Mouse (Mus musculus) kidney, postnatal 14 days (tissue): Measurements from ENCODE around the gene Polr2a.
A peak's percentile ranks its signal among the peaks of the same experiment; 100 is the strongest.

Source experiments
- DNase-seq: peaks from one replicate; pipeline ENCODE4 v3.0.0; 2022; ENCODE audit warnings: mixed read lengths

Gene Polr2a

DNA sequence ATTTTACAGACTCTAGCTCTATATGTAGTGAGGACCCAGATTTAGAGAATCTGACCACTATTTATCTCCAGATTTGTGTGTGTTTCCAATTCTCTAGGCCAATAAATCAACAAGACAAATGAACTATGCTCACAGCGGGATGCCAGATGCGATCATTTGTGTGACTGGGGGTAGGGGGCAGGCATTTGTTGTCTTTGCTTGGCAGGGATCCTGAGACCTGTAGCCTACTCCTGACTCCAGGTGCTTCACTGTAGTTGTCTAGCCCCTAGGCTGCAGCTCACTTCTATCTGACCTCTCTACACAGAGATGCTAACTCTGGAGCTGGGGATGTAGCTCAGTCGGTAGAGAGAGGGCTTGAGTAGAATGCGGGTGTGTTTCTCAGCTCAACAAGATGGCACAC, 23.4 kb upstream of the Polr2a start:
- DNase-seq = no peak

DNA sequence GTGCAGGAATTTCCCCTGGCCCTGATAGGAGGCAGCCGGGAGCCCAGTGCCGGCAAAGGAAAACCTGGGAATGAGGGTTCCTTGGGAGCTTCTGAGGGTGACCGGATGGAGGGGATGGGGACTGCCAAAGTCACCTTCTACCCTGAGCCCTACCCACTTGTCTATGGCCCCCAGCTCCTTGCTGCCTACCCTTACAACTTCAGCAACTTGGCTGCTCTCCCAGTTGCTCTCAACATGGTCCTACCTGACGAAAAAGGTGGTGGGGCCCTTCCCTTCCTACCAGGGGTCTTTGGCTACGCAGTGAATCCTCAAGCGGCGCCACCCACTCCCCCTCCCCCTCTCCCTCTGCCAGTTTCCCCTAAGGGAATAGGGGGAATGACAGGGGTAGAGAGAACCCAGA, 20.5 kb upstream of the Polr2a start:
- DNase-seq = no peak

DNA sequence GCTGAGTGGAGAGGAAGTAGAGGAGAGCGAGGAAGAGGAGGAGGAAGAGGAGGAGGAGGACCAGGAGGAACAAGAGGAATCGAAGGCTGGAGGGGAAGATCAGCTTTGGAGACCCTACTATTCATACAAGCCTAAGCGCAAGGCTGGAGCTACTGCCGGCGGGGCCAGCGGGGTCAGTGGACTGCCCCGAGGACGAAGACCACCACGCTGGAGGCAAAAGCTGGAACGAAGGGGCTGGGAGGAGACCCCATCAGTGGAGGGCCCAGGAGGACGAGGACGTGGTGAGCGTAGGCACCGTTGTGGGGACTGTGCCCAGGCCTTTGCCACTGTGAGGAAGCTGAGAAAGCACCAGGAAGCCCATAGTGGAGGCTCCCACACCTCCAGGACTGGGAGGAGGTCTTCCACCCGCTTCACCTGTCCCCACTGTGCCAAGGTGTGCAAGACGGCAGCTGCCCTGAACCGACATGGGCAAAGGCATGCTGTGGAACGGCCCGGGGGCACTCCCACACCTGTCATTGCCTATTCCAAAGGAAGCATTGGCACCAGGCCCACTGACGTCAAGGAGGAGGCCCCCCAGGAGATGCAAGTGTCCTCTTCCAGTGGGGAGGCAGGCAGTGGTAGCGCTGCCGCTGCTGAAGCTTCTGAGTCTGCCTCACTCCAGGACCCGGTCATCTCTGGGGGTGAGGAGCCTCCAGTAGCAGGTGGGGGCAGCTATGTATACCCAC, 20.0 kb upstream of the Polr2a start:
- peak; percentile 47 for DNase-seq

DNA sequence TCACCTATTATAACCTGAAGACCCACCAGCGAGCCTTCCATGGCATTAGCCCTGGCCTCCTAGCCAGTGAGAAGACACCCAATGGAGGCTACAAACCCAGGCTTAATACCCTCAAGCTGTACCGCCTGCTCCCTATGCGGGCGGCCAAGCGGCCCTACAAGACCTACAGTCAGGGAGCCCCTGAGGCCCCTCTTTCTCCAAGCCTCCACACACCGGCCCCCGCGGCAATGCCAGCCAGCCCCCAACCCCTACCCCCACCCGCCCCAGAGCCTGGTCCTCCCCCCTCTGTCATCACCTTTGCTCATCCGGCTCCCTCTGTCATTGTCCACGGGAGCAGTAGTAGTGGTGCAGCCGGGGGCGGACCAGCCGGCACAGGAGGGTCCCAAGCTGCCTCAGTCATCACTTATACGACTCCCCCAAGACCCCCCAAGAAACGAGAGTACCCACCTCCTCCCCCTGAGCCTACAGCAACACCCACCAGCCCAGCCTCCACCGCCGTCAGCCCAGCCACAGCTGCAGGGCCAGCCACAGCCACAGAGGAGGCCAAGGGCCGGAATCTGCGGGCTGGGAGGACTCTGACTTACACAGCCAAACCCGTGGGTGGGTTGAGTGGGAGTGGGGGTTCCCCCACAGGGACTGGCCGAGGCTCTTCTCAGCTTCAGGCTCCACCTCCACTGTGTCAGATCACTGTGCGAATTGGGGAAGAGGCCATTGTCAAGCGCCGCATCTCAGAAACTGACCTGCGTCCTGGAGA, 19.2 kb upstream of the Polr2a start:
- no peak for DNase-seq

DNA sequence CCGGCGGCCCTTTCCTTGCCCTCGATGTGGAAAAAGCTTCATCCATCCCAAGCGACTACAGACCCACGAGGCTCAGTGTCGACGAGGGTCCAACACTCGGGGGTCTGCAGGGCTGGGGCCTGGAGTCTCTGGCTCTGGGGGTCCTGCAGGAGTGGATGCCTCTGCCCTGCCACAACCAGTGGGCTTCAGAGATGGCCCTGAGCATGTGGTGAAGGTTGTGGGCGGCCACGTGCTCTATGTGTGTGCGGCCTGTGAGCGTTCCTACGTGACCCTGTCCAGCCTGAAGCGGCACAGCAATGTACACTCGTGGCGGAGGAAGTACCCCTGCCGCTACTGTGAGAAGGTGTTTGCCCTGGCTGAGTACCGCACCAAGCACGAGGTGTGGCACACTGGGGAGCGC, 18.1 kb upstream of the Polr2a start:
- no peak for DNase-seq

DNA sequence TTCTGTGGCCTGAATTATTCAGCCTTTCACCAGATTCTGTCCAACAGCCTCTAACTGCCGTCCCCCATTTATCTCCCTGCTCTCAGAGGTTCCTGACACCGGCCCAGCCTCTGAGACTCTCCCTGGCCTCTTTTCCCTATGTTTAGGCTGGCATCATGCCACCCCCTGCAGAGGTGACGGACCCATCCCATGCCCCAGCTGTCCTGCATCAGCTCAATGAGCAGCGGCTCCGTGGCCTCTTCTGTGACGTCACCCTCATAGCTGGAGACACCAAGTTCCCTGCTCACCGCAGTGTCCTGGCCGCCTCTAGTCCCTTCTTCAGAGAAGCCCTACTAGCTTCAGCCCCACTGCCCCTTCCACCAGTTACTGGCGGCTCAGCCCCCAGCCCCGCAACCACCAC, 17.3 kb upstream of the Polr2a start:
- DNase-seq = no peak

DNA sequence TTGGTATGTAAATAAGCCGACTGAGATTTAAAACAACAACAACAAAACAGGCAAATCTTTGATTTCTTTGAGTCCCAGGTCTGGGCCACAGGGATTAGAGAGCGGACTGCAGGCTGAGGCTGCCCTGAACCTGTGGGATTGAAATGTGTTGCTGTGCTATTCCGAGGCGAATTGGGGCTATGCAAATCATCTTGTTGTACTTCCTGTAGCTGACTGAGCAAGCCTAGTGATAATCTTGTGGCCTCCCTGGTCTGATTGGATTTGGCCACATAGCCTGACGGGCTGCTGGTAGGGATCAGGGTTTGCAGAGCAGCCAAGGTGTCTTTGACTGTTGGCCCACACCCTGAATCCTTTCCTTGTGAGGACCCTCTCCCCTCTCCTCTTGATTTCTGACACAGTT, 16.5 kb upstream of the Polr2a start:
- DNase-seq = no peak

DNA sequence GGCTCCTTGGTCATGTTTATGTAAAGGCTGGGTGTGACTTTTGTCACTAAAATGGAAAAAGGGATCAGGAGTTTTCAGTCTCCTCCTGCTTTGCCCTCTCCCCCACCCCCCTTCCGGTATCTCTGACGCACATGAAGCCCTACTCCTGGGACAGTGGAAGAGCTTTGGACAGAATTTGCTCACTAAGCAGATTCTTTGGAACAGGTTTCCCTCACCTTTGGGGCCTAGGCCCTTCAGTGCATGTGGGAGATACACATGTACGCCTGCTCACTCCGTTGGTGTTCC, 9.1 kb upstream of the Polr2a start:
- no peak for DNase-seq

DNA sequence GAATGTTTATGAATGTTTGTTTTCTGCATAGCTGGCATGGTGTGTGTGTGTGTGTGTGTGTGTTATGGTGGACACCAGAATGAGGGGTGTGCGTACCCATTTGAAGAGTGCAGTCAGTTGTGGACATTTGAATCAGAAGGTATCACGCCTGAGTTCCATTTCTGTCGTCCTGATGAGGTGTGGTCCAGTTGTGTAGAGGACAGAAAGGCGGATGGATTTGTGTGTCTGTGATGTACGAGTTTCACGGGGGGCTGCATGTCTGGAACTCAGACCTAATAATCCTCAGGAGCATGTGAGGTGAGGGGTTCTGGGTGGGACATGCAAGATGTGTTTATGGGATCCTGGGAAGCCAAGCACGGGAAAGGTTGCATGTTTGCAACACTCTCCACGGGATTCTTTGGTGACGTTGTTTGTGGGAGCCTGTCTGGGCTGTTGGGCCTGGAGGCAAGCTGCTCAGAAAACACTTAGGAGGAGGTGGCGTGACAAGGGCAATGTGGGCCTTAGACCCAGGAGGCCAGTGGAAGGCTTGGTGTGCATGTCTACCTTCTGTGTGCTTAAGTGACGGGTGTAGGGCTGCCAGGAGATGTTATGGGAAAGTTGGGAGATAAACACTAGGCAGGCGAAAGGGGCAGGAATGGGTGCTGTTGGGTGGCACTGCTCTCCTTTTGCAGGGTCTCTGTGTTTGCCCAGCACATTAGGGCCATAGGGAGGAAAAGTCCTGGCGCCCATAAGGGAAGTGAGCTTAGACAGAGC, 8.6 kb upstream of the Polr2a start:
- no peak for DNase-seq

DNA sequence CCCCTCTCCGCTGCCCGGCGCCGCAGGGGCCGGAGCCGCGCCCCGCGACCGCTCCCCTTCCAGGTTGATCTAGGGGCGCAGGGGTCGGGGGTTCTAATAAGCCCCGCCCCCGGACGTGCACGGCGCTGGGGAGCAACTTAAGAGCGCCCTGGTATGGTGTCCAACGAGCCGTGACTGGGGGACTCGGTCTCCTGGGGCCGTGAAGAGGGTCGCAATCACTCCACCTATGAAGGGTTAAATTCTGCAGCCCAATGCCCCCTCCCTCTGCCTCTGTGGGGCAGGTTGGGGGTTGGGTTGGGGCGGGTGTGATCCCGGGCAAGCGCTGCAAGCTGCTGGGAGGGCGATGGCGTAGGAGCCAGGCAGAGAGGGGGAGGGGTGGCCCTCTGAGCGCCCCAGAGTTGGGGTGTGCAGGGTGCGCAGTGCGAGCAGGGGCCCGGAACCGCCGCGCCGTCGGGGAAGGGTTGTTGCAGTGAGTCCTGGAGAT, 7.7 kb upstream of the Polr2a start:
- DNase-seq = peak; percentile 82

DNA sequence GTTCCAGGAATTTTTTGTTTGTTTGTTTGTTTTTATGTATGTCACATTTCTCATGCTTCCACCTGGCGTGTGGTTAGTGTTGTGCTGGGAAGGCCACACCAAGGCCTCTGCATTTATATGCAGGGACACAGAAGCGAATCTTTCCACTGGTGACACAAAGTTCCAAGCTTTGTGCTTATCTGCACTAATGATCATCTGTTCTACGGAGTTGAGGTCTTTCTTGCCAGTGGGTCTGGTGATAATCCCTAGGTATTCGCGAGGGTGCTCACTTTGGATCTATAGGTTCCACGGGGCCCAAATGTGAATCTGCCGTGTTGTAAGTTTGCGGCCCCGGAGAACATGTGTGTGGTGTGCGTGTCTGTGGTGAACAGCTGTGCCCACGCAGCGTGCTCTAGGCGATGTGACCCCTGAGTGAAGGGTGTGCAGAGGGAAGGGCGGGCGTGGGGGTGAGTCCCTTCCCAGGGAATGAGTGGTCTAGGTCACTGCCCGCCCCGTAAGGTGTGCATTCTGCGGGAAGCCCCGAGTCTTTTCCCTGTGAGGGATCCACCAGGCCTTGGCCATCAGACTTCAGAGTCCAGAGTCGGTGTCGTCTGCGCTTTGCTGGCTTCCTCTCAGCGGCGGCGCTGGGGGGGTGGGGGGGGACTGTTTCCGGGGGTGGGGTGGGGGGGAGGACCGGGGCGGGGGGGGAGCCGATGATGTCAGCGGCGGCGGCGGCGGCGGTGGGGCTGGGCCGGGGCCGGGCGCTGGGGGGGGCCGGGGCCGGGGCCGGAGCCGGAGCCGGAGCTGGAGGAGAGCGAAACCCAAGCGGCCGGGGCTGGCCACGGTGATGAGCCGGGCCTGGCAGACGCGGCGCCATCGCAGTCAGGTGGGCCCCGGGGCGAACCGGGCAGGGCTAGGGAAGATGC, 7.0 kb upstream of the Polr2a start, which contains the start of gene Zbtb4:
Gene Zbtb4 (plus strand): TSS at position 692 of the 905 bp plus-strand sequence.
- peak; percentile 71 for DNase-seq

DNA sequence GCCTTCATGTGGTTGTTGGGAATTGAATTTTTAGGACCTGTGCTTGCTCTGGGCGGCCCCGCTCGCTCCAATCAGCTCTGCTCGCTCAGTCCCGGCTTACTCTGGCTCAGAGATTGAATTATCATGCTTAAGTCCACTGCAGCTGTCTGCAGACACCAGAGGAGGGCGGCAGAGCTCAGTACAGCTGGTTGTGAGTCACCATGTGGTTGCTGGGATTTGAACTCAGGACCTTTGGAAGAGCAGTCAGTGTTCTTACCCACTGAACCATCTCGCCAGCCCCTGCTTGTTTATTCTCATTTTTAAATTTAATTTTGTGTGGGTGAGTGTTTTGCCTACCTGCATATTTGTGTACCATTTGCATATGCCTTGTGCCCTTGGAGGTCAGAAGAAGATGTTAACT, 5.1 kb upstream of the Polr2a start:
- no peak for DNase-seq

DNA sequence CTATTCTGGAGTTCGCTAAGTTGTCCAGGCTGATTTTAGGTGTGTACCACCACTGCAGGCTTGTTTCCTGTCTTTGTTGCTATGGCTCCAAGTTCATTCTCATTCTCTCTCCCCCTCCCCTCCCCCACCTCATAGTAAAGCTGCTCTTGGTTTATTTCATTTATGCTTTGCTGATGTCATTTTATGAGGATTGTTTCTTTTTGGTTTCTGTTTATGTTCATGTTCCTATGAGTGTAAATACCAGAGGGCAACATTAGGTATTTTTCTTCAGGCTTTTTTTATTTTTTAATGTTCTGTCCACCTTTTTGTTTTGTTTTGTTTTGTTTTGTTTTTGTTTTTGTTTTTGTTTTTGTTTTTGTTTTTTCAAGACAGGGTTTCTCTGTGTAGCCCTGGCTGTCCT, 3.4 kb upstream of the Polr2a start, which contains the start of gene Slc35g3:
Gene Slc35g3 (minus strand): TSS at position 101 of the 400 bp plus-strand sequence.
- no peak for DNase-seq

DNA sequence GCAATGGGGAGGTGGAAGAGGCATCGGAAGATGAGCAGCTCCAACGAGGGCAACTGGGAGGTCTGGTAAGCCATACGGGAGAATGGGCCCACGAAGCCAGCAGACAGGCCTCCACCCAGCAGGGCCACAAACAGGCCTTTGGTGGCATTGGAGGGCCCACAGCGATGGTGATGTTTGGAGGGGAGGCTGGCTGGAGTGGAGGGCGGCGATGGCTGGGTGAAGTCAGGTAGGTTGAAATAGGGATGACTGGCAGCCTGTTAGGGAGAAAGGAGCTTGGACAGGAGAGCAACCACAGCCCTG, 2.4 kb upstream of the Polr2a start:
- no peak for DNase-seq

DNA sequence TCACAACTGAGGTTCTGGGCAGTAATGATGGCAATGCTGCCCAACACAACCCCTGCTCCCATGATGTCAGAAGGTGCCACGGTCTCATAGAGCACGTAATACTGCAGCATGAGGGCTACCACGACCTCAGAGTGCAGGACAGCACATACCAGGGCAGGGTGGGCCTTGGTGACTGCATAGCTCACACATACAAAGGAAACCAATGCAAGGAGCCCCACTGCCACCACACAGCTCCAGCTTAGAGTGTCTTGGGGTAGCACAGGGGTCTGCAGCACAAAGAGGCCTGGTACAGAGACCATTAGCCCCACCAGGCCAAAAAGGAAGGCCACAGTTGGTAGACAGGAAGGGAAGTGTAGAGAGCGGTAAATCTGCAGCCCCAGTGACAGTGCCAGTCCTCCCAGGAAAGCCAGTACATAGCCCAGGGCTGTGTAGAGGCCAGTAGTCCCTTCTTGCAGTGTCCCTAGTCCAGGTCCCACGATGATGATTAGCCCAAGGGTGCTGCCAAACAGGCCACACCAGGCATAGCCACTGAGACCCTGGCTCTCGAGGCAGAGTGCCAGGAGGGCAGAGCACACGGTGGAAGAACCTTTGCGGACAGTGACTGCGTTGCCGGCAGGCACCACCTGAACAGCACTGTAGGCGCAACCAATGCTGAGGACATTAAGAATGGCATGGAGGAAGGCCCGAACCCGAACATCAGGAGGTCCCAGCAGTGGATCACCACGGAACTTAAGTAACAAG, 1.9 kb upstream of the Polr2a start:
- no peak for DNase-seq

DNA sequence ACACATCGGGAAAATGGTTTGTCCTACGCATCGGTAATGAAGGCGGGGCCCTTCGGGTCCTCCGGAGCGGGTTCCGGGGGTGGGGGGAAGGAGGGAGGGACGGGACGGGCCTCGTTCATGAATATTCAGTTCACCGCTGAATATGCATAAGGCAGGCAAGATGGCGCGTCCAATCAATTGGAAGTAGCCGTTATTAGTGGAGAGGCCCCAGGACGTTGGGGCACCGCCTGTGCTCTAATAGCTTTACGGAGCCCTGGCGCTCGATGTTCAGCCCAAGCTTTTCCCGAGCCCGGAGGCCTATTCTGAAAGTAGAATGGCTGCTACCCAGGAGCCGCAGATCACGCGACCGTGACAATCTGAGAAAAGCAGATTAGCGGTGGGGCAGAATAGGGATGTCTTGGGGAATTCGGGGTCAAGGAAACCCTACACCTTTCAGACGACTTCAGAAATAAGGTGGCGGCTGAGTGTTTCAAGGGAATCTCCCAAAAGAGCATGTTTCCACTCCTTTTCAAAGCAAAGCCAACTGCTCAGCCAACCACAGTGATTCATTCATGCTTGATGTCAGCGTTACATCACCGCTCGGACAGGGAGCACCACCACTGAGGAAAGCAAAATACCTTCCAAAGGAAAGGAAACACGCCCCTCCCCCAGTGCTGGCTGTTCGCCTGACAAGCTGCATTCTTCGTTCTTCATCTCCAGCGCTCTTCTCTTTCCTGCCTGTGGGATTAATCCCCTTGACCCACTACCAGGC, 709 bp upstream of the Polr2a start:
- DNase-seq = peak; percentile 93

DNA sequence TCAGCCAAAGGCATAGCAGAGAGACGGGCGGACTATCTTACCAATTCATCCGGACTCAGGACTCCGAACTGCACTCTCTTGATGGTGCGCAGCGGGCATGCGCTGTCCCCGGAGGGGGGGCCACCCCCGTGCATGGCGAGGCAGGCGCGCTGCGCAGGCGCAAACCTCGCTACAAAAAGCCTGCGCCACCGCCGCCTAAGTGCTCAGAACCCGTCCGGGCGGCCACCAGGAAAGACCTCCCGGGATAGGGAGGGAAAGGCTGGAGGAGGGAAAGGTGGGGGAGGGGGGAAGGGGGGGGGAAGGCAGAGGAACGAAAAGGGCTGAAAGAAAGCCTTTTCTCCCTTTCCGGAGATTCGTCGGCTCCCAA, 364 bp downstream of the Polr2a start:
- peak; percentile 98 for DNase-seq

DNA sequence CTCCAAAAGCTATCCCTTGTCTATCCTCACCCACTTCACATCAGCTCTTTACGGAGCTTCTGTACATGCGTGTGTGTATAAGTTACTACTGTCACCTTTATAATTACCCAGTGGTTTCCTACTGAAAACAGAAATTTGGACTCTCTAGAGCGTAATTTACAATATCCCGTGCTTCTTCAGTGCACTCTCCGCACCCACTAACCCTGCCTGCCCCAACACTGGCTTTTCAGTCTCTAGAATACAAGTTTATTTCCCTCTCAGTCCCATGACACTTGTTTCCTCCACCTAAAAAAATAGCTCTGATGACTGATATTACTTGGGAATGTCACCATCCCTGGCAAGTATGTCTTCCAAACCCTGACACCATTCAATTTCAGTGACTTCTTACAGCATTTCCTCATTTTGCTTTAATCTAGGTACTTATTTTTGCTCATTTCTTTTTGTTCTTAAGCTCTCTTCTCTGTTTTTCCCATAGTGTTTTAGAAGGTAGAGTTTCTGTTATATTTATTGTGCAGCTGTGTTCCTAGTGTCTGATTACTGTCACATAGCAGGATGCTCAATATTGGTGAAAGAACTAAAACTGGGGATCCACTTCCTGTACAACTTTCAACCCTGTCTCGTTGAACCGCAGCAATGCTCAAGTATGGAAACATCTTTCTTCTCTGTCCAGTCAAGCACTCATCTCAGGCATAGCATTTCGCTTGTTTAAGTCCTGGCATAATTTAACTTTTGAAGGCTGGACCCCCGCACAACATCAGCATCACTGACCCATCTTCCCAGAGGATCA, 941 bp downstream of the Polr2a start:
- no peak for DNase-seq

DNA sequence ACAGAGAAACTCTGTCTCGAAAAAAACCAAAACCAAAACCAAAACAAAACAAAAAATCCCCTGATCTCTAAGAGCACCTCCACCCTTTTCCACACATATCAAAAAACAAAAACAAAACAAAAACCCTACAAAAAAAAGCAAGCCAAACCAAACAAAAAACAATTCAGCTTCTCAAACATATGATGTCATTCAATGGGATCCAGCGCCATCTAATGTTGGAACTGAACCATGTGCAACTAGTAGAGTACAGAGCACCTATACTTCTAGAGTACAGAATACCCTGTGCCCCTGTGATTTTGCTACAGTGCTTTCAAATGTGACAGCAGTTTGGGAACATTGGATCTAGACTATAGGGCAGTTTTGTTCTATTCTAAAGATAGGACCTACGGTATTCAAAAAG, 3.7 kb downstream of the Polr2a start:
- peak; percentile 50 for DNase-seq

DNA sequence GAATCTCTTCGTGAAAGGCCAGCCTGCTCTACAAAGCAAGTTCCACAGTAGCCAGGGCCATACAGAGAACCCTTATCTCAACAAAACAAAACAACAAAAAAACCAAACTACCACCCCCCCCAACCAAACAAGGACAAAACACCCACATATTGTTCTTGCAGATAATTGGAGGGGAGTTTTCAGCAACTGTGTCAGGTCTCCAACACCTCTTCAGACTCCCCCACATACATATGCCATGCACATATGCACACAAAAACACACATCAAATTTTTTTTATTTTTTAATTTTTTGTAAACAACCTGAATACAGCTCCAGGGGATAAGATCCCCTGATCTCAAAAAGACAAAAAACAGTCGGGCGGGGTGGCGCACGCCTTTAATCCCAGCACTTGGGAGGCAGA, 4.2 kb downstream of the Polr2a start:
- no peak for DNase-seq

DNA sequence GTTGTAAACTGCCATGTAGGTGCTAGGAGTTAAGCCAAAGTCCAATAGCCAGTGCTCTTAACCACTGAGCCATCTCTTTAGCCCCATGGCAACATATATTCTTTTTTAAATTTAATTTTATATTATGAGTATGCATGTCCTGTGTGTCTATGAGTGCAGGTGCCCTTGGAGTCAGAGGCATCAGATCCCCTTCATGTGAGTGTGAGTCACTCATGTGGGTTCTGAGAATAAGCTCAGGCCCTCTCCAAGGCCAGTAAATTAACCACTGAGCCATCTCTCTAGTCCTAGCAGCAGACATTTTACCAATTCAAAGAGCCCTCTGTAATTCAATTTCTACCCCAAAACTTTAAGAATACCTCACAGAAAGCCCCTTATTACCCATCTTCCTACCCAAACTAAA, 5.8 kb downstream of the Polr2a start:
- DNase-seq = no peak
